Mouse (Mus musculus) common myeloid progenitor, adult 5-6 weeks (primary cell): Measurements from ENCODE around the gene Zfp219. TPM values are rescaled to one million over a fixed set of nuclear protein-coding genes. Genes with fewer than 3 reads are reported as not detected.

ENCODE experiments used
- total RNA-seq: library from RNA; stranded (forward); fragments of 200-1000, 187-1606 nt; gene quantifications from 2 replicates; pipeline ENCODE4 v1.2.3, GENCODE M21; 2017

Gene Zfp219
- total RNA-seq, 1 experiment from 2014 or later, result 14.0 TPM

Other genes starting within 250 kb of the Zfp219 start
- not detected in 2 replicates for gene Ang4, start 247.1 kb downstream of the Zfp219 start, total RNA-seq
- gene AY358078, start 220.7 kb downstream of the Zfp219 start, total RNA-seq, result not detected in 2 replicates
- 0.55 and 3.3 TPM in 2 replicates for gene Ear6, start 167.0 kb downstream of the Zfp219 start, total RNA-seq
- 6.7 and 11.5 TPM in 2 replicates for gene Mettl17, start 135.9 kb downstream of the Zfp219 start, total RNA-seq
- gene Slc39a2, start 127.8 kb downstream of the Zfp219 start, total RNA-seq, result 0.49 TPM in 1 of 2 replicates, not detected in the other
- gene Ndrg2, start 106.6 kb downstream of the Zfp219 start, total RNA-seq, result 2.8 and 14.6 TPM in 2 replicates
- gene Tppp2, start 102.3 kb downstream of the Zfp219 start, total RNA-seq, result not detected in 2 replicates
- not detected in 2 replicates for gene Rnase13, start 98.0 kb downstream of the Zfp219 start, total RNA-seq
- gene Arhgef40, start 36.0 kb downstream of the Zfp219 start, total RNA-seq, result 27.5 and 32.4 TPM in 2 replicates
- gene Tmem253, start 5.1 kb downstream of the Zfp219 start, total RNA-seq, result not detected in 2 replicates
- not detected in 2 replicates for gene Olfr221, start 21.7 kb upstream of the Zfp219 start, total RNA-seq
- 700 and 803 TPM in 2 replicates for gene Hnrnpc, start 83.3 kb upstream of the Zfp219 start, total RNA-seq
- gene Rpgrip1, start 90.0 kb upstream of the Zfp219 start, total RNA-seq, result 17.0 and 17.2 TPM in 2 replicates
- gene Supt16, start 176.7 kb upstream of the Zfp219 start, total RNA-seq, result 251 and 267 TPM in 2 replicates
- 78.3 and 103 TPM in 2 replicates for gene Chd8, start 237.0 kb upstream of the Zfp219 start, total RNA-seq